Mouse (Mus musculus) liver, embryonic 15.5 days (tissue): ENCODE results near the gene Vdr. TPM values are rescaled to one million over a fixed set of nuclear protein-coding genes. Genes with fewer than 3 reads are reported as not detected.

ENCODE experiments used
- ATAC-seq: fragments of 200-750 bp; cut with Nextera tagmentation; 2 replicates; pipeline ENCODE4 v1.8.0; 2017; ENCODE audit warnings: moderate number of reproducible peaks, mild to moderate bottlenecking, moderate library complexity; ENCODE audit not compliant: insufficient read depth
- H3K27ac ChIP-seq: fragments of 300-500 bp; sonication (generic); replicated peaks from 2 replicates; pipeline ENCODE4 v1.5.1; 2015; ENCODE audit warnings: mild to moderate bottlenecking, inconsistent platforms
- H3K27me3 ChIP-seq: fragments of 300-500 bp; sonication (generic); 2 replicates; pipeline ENCODE4 v1.6.1; 2015; ENCODE audit warnings: mild to moderate bottlenecking, inconsistent platforms
- H3K36me3 ChIP-seq: fragments of 300-500 bp; sonication (generic); replicated peaks from 2 replicates; pipeline ENCODE4 v1.6.1; 2015; ENCODE audit warnings: moderate library complexity, mild to moderate bottlenecking, inconsistent platforms
- H3K4me1 ChIP-seq: fragments of 300-500 bp; sonication (generic); replicated peaks from 2 replicates; pipeline ENCODE4 v1.6.1; 2015; ENCODE audit warnings: inconsistent platforms
- H3K4me2 ChIP-seq: fragments of 300-500 bp; sonication (generic); 2 replicates; pipeline ENCODE4 v1.6.1; 2015; ENCODE audit warnings: moderate library complexity, mild to moderate bottlenecking, inconsistent platforms
- H3K4me3 ChIP-seq: fragments of 300-500 bp; sonication (generic); replicated peaks from 2 replicates; pipeline ENCODE4 v1.5.1; 2015; ENCODE audit warnings: mild to moderate bottlenecking, inconsistent platforms
- H3K9ac ChIP-seq: fragments of 300-500 bp; sonication (generic); 2 replicates; pipeline ENCODE4 v1.6.1; 2015; ENCODE audit warnings: moderate library complexity, mild to moderate bottlenecking, inconsistent platforms
- H3K9me3 ChIP-seq: fragments of 300-500 bp; sonication (generic); replicated peaks from 2 replicates; pipeline ENCODE4 v1.6.1; 2016; ENCODE audit warnings: inconsistent platforms
- WGBS: fragments of 180-500 bp; shearing (Covaris S2); methylation state at CpG from one replicate; pipeline ENCODE4 v1.1.7; 2015; ENCODE audit warnings: mixed read lengths; ENCODE audit not compliant: insufficient replicate concordance; 5-methylcytosine and 5-hydroxymethylcytosine counted together
- polyA plus RNA-seq: library from polyadenylated mRNA; unstranded; fragments of >200 nt; fragmentation: Nextera tagmentation; extraction: Ambion mirVana; gene quantifications from 2 replicates; pipeline ENCODE4 v1.2.1, GENCODE M21; 2015

Vdr gene
- 0.14 and 0.15 TPM in 2 replicates for polyA plus RNA-seq

DNA sequence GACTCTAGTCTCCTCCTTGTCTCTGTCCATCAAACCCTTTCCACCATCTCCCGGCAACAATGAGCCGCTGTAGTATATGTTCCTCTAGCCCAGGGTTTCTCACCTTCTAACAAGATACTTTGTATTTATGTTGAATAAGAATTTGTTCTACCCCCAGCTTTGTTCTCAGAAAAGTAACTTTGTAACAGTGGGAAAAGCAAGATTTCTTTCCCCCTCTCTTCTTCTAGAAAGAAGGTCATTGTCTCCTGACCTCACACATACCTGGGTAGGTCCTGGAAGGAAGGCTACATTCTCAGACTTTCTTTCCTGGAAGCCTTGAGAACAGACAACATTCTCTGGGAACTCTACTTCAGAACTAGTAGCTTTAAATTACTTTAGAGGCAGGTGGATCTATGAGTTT, at the start of gene Vdr:
TSS of gene Vdr (minus strand) at position 101 of the 400 bp plus-strand sequence.
- Histone ChIP-seq H3K4me3 (no peak within 1 kb of the TSS), H3K27me3 (peaks cover 79% of the 10 kb centered on the region), H3K27ac (no peak within 1 kb of the TSS), H3K9ac (no peak within 1 kb of the TSS), H3K4me1 (peaks cover 17% of the 10 kb centered on the region), H3K4me2 (no peak within 1 kb of the TSS), H3K9me3 (no peaks in the 10 kb centered on the region), H3K36me3 (no peaks in the 10 kb centered on the region)
- 76% methylated on average over 2 of the region's 2 CpGs for WGBS
- ATAC-seq, result no peak

DNA sequence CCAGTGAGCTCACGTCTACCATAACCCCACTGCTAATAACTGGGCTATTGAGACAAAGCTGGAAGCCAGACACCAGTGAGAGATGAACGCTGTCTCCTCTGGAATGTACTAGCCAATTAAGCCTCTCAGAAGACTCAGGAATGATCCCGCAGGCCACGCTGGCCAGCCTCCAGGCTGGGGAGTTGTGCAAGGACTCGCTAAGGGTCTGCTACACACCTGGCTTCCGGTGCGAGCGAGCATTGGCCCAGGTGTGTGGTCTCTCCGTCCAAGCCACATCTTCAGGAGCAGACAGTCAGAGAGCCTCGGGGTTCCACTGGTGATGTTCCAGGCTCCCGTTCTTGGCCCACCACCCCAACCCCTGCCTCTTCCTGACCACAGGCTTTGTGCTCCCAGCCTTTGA, 46.0 kb upstream of the Vdr start:
- WGBS, result 65% methylated on average over 11 of the region's 11 CpGs
- Histone ChIP-seq H3K4me1 (no peaks in the 10 kb centered on the region), H3K27me3 (peaks cover 22% of the 10 kb centered on the region; the same call in 1 of the 2 replicates), H3K9ac (no peak overlapping the region), H3K4me3 (no peak overlapping the region), H3K4me2 (no peak overlapping the region), H3K9me3 (no peaks in the 10 kb centered on the region), H3K36me3 (no peaks in the 10 kb centered on the region), H3K27ac (no peak overlapping the region)
- ATAC-seq, result no peak

DNA sequence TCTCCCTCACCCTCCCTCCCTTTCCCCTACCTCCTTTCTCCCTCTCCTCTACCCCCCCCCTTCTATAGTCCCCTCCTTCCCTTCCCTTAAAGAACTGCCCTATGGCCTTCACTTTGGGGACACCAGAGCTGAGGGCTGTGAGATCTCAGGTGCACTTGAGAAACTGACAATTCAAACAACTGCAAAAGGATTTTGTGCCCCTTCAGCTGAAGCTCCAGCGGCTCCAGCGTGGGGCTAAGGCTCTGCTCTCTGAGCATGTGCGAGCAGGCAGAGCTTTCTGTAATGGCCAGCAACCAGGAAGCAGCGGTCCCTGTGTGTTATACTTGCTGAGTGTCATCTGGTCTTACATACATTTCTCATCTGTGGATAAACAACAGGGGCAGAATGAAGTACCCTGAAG, 45.3 kb upstream of the Vdr start:
- peaks cover 25% of the 10 kb centered on the region; the same call in 1 of the 2 replicates for H3K27me3 ChIP-seq
- H3K4me2 ChIP-seq, result no peak overlapping the region
- no peaks in the 10 kb centered on the region for H3K36me3 ChIP-seq
- no peak overlapping the region for H3K27ac ChIP-seq
- H3K4me1 ChIP-seq, result no peaks in the 10 kb centered on the region
- no peaks in the 10 kb centered on the region for H3K9me3 ChIP-seq
- ATAC-seq, result no peak
- H3K4me3 ChIP-seq, result no peak overlapping the region
- WGBS, result 32% methylated on average over 4 of the region's 4 CpGs
- no peak overlapping the region for H3K9ac ChIP-seq

DNA sequence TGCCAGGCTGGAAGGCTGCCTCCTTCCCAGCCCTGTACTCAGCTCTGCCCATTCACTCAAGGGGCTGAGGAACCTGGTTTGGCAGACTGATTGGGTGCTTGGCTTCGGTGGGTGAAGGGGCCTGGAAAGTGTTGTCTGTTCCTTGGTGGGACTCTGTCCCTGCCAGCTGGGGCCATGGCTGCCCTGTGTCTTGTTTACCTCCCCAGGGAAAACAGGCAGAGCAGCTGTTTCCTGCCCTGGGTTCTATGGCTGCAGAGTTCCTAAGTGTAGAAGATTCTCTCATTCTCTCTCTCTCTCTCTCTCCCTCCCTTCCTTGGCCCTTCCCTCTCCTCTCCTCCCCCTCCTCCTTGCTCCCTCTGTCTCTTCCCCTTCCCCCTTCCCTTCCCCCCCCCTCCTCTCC, 44.9 kb upstream of the Vdr start:
- H3K9ac ChIP-seq, result no peak overlapping the region

DNA sequence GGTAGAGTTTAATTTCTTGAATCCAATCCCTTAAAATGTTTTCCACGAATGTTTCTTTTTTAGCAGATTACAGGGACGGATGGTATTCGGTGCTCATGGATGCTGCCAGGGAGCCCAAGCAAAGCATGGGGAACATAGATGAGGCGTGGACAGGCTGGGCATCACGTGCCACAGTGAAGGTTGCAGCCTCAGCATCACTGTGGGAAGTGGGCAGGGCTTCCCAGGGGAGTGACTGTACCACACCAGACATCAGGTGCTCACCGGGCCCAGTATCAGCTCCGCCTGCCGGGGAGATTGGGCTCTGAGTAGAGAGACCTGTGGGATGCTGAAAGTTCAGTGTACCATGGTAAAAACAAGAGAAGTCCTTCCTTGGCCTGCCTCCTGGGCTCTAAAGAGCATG, 44.2 kb upstream of the Vdr start:
- Histone ChIP-seq H3K27ac (no peak overlapping the region), H3K4me3 (no peak overlapping the region), H3K4me2 (no peak overlapping the region), H3K36me3 (no peaks in the 10 kb centered on the region), H3K4me1 (no peaks in the 10 kb centered on the region), H3K9me3 (no peaks in the 10 kb centered on the region), H3K27me3 (peaks cover 25% of the 10 kb centered on the region; the same call in 1 of the 2 replicates), H3K9ac (no peak overlapping the region)
- 63% methylated on average over 8 of the region's 8 CpGs for WGBS
- no peak for ATAC-seq

More for the DNA sequence above, 44.9 kb upstream of the Vdr start:
- no peak overlapping the region for H3K4me3 ChIP-seq
- no peaks in the 10 kb centered on the region for H3K4me1 ChIP-seq
- no peak overlapping the region for H3K4me2 ChIP-seq
- no peaks in the 10 kb centered on the region for H3K36me3 ChIP-seq
- peaks cover 25% of the 10 kb centered on the region; the same call in 1 of the 2 replicates for H3K27me3 ChIP-seq
- ATAC-seq, result no peak
- no peak overlapping the region for H3K27ac ChIP-seq
- WGBS, result 60% methylated on average over 1 of the region's 1 CpGs
- no peaks in the 10 kb centered on the region for H3K9me3 ChIP-seq

DNA sequence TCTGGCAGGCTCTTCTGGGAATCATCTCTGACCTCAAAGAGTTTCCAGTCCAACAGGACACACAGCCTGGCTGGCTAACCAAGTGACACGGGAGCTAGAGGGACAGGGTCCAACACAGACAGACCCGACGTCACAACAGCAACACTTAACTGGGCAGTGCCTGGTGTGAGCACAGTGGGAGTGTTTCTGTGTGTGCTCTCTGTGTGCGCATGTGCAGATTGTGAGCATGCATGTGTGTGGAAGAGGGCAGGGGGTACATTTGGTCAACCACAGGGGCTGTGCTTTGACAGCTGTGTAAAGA, 42.4 kb upstream of the Vdr start:
- Histone ChIP-seq H3K9ac (no peak overlapping the region), H3K9me3 (no peaks in the 10 kb centered on the region), H3K36me3 (no peaks in the 10 kb centered on the region), H3K4me2 (no peak overlapping the region), H3K4me3 (no peak overlapping the region), H3K27ac (no peak overlapping the region), H3K27me3 (peaks cover 25% of the 10 kb centered on the region; the same call in 1 of the 2 replicates), H3K4me1 (no peaks in the 10 kb centered on the region)
- WGBS, result 60% methylated on average over 4 of the region's 4 CpGs
- ATAC-seq, result no peak

DNA sequence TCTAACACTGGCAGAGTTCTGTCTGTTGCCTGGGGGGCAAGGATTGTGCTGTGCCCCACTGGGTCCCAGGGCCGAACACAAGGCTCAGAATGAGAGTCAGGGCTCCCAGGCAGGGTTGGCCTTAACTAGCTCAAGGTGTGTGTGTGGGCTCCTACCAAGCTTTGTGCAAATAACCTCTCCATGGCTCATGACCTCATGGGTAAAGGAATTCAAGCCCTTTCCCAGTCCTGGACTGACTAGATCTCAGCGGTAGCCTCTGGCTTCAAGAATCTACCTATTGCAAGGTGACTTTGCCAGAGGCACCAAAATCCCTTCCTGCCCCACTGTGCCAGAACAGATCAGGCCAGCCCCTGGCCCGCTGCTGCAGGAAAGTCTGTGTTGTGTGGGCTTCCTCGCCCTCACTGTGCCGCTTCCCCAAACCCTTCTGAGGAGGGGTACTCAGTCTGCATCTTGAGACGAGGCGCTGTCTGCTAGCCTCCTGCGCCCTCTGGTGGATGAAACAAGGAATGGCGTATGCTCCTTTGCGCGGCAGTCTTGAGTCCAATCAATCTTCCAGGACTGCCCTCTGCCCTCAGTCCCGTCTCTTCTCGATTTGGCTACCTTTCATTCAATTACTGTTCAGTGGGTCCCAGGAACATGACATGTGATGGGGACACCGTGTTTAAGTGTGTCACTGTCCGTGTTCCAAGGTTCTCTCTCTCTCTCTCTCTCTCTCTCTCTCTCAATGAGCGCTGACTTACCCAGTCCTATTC, 41.9 kb upstream of the Vdr start:
- Histone ChIP-seq H3K27ac (no peak overlapping the region), H3K4me1 (no peaks in the 10 kb centered on the region), H3K36me3 (no peaks in the 10 kb centered on the region), H3K4me3 (no peak overlapping the region), H3K4me2 (no peak overlapping the region), H3K9me3 (no peaks in the 10 kb centered on the region), H3K9ac (no peak overlapping the region), H3K27me3 (peaks cover 25% of the 10 kb centered on the region; the same call in 1 of the 2 replicates)
- no peak; the same call in 1 of the 2 replicates for ATAC-seq
- WGBS, result 17% methylated on average over 16 of the region's 16 CpGs

DNA sequence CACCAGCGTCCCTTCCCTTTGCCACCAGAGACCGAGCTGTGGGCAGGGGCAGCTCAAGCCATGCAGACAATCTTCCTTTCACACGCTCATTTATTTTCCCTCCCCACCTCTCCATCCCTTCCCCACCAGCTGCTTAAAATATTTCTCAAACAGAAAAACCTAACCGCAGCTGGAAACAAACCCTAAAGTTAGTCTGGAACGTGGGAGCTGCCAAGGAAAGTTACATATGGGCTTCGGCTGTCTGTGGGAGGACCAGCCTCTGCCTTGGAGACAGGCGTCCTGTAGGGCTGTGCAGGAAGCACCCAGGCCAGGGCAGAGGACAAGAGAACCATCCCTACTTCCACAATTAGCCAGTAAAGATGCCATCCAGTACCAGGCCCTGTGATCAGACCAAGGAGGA, 39.8 kb upstream of the Vdr start:
- WGBS, result 50% methylated on average over 7 of the region's 7 CpGs
- H3K9me3 ChIP-seq, result no peaks in the 10 kb centered on the region
- H3K9ac ChIP-seq, result no peak overlapping the region
- H3K27me3 ChIP-seq, result peaks cover 17% of the 10 kb centered on the region; the same call in 1 of the 2 replicates
- H3K36me3 ChIP-seq, result no peaks in the 10 kb centered on the region
- no peak overlapping the region for H3K27ac ChIP-seq
- ATAC-seq, result no peak
- no peak overlapping the region for H3K4me2 ChIP-seq
- H3K4me1 ChIP-seq, result no peaks in the 10 kb centered on the region
- H3K4me3 ChIP-seq, result no peak overlapping the region

DNA sequence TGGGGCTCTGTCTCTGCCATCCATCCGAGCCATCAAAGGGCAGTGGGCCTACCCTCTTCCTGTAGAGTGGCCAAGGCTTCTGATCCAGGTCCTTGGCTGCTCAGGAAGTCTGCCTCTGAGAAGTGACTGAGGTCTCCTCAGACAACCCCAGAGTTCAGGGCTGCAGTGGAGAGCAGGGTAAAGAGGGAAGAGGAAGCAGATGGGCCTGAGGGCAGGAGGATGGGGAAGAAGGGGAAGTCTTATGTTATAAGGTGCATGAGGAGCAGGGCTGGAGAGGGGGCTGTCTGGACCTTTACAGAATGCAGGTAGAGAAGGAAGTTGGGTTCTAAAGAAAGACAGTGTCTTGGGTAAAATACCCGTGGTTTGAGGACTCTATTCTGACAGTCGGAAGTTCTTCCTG, 39.3 kb upstream of the Vdr start:
- Histone ChIP-seq H3K4me3 (no peak overlapping the region), H3K36me3 (no peaks in the 10 kb centered on the region), H3K9me3 (no peaks in the 10 kb centered on the region), H3K4me1 (no peaks in the 10 kb centered on the region), H3K27ac (no peak overlapping the region), H3K27me3 (peaks cover 17% of the 10 kb centered on the region; the same call in 1 of the 2 replicates), H3K4me2 (no peak overlapping the region), H3K9ac (no peak overlapping the region)
- ATAC-seq, result no peak
- WGBS, result 23% methylated on average over 3 of the region's 3 CpGs

DNA sequence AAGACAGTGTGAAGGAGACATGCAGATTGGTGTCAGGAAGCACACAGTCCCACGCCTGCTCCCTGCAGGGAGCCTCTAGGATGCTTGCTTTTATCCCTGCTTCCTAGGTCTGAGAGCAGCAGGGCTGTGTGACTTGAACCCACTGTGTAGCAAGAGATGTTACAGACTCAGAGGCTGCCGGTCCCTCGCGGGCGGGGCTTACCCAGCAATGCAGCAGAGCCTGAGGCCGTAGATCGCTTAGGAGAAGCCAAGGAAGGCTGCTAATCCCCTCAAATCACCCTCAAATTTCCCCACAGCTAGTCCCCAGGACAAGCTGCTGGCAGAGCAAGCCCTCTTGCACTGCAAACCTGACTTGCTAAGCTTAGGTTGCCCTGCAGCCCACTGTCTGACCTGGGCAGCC, 38.3 kb upstream of the Vdr start:
- ATAC-seq, result no peak
- H3K36me3 ChIP-seq, result no peaks in the 10 kb centered on the region
- no peaks in the 10 kb centered on the region for H3K4me1 ChIP-seq
- no peak overlapping the region for H3K4me2 ChIP-seq
- WGBS, result 62% methylated on average over 7 of the region's 7 CpGs
- no peak overlapping the region for H3K4me3 ChIP-seq
- H3K9ac ChIP-seq, result no peak overlapping the region
- H3K27me3 ChIP-seq, result peaks cover 17% of the 10 kb centered on the region; the same call in 1 of the 2 replicates
- H3K9me3 ChIP-seq, result no peaks in the 10 kb centered on the region
- no peak overlapping the region for H3K27ac ChIP-seq

DNA sequence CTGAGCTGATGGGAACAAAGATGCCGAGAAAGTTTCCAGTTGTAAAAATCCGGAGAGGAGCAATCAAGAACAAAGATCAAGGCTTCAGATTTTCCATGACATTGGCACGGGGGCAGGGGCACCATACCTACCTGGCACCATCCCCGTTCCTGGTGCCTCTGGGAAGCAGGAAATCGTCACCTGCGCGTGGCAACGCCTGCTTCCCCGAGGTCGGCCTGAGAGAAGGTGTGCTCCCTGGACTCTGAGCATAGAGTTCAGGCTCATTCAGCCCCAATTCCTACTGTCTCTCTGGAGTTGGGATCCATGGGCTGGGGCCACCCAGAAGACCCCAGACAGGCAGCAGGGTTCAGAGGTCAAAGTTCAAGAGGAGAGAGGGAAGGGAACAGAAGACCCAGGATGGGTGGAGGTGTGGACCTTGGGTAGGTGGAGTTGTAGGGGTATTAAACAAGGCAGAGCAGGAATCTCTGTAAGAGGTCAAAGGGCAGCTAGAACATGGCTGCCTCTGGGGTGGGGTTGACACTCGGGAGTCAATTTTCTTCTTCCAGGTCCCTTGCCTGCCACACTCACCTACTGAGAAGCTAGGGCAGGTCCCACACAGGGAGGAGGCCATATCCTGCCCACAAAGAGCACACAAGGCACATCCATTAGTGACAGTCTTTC, 35.4 kb upstream of the Vdr start:
- Histone ChIP-seq H3K4me2 (no peak overlapping the region), H3K27ac (no peak overlapping the region), H3K27me3 (no peaks in the 10 kb centered on the region; the same call in 1 of the 2 replicates), H3K4me1 (no peaks in the 10 kb centered on the region), H3K9me3 (no peaks in the 10 kb centered on the region), H3K9ac (no peak overlapping the region), H3K4me3 (no peak overlapping the region), H3K36me3 (no peaks in the 10 kb centered on the region)
- WGBS, result 60% methylated on average over 11 of the region's 11 CpGs
- ATAC-seq, result no peak
